ENCODE assay signal across 9 mouse cellular contexts in the genomic region with DNA sequence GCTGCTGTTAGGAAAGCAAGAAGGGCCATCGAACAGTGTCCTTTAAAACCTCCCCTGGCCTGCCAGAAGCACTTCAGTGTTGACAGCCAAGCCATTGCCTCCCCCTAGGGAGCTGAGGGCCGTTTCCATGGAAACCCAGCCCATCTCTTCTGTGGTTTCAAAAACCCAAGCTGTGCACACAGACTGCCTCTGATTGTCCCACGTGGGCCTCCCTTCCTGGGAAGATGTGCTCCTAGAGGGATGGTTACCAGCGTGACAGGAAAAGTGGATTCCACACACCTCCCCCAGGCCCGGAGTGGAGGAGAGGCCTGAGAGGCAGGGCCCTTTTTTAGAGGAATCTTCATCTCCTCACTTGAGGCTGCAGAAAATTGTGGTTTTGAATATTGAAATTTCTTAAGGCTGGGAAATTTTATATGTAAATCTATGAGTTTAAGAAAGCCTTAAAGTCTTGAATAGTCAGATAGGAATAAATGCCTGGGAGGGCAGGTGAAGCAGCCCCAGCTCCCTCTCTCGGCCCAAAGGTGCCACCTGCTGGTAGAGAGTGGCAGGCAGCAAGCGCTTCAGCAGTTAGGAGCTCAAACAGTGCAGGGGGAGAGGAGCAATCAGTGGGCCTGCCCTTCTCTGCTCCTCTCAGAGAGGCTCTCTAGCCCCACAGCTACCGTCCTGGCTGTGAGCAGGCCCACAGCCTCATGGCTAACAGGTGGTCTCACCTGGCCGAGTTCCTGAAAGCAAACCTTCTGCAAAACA. TPM values are rescaled to one million over a fixed set of nuclear protein-coding genes. Genes with fewer than 3 reads are reported as not detected.
DNase-seq lines count a peak whose midpoint lies in the region; ATAC-seq and TF ChIP-seq lines count a peak whose summit lies in the region.
"Had no signal": no experiment of that assay in that cellular context is flagged by ENCODE, and none has a peak within 500 bp of the region (broad histone marks: within the 10 kb centered on the region; RNA-seq: fewer than 3 reads in every experiment).

No protein-coding gene starts in this region.

- no peak overlapping the region for H3K4me3 ChIP-seq in heart, embryonic 11.5 days (ENCODE audit: low read depth, low read length)
- H3K4me3 ChIP-seq in intestine, embryonic 14.5 days (ENCODE audit: low read depth, low read length): no peak overlapping the region
- no peak overlapping the region for H3K4me3 ChIP-seq in midbrain, postnatal 0 days (ENCODE audit: low read depth, low read length)
- H3K4me3 ChIP-seq: limb, embryonic 15.5 days had no signal

- no peaks in the 10 kb centered on the region for H3K9me3 ChIP-seq in heart, embryonic 11.5 days (replicated peaks; ENCODE audit: control insufficient read depth, low read length)
- no peaks in the 10 kb centered on the region for H3K9me3 ChIP-seq in intestine, embryonic 14.5 days (ENCODE audit: control insufficient read depth, low read length)
- no peaks in the 10 kb centered on the region for H3K9me3 ChIP-seq in midbrain, postnatal 0 days (ENCODE audit: low read length)
- H3K9me3 ChIP-seq: limb, embryonic 15.5 days had no signal

- no peak for ATAC-seq in heart, embryonic 11.5 days (replicated peaks; ENCODE audit: insufficient number of reproducible peaks, low FRiP score, low TSS enrichment)
- 0 out of 2 replicates have a peak, but pooled peaks have one; percentile 27 for ATAC-seq in intestine, embryonic 14.5 days (replicated peaks; ENCODE audit: low FRiP score, low TSS enrichment, low read depth)
- peak; percentile 89 for ATAC-seq in midbrain, postnatal 0 days (ENCODE audit: low FRiP score)

- H3K27ac ChIP-seq in heart, embryonic 11.5 days (ENCODE audit: low read depth, low read length): no peak overlapping the region
- no peak overlapping the region for H3K27ac ChIP-seq in intestine, embryonic 14.5 days (ENCODE audit: low read depth)
- peak overlapping the region; percentile 78 for H3K27ac ChIP-seq in midbrain, postnatal 0 days (ENCODE audit: low read depth, low read length)
- H3K27ac ChIP-seq: limb, embryonic 15.5 days had no signal

- H3K9ac ChIP-seq in heart, embryonic 11.5 days (ENCODE audit: low read depth, low read length): no peak overlapping the region
- no peak overlapping the region for H3K9ac ChIP-seq in intestine, embryonic 14.5 days (ENCODE audit: low read length)
- no peak overlapping the region for H3K9ac ChIP-seq in midbrain, postnatal 0 days (replicated peaks; ENCODE audit: low read length, poor library complexity, severe bottlenecking)
- H3K9ac ChIP-seq: limb, embryonic 15.5 days had no signal

- H3K4me2 ChIP-seq in heart, embryonic 11.5 days: no peak overlapping the region
- H3K4me2 ChIP-seq in intestine, embryonic 14.5 days (ENCODE audit: low read length): no peak overlapping the region
- no peak overlapping the region for H3K4me2 ChIP-seq in midbrain, postnatal 0 days (ENCODE audit: low read depth, low read length, poor library complexity, severe bottlenecking)
- H3K4me2 ChIP-seq: limb, embryonic 15.5 days had no signal

- TF ChIP-seq CTCF in midbrain, postnatal 0 days (IDR thresholded peaks at IDR 0.05): peak; percentile 91

- no peaks in the 10 kb centered on the region for H3K4me1 ChIP-seq in heart, embryonic 11.5 days (ENCODE audit: control insufficient read depth, insufficient read depth, low read length)
- H3K4me1 ChIP-seq in intestine, embryonic 14.5 days (replicated peaks; ENCODE audit: control insufficient read depth, insufficient read depth, low read length): no peaks in the 10 kb centered on the region
- peaks cover 18% of the 10 kb centered on the region; the same call in 1 of the 2 replicates for H3K4me1 ChIP-seq in midbrain, postnatal 0 days (ENCODE audit: insufficient read depth, low read length)
- H3K4me1 ChIP-seq: limb, embryonic 15.5 days had no signal

- no peaks in the 10 kb centered on the region; the same call in 1 of the 2 replicates for H3K27me3 ChIP-seq in heart, embryonic 11.5 days (ENCODE audit: control insufficient read depth, insufficient read depth, low read length)
- H3K27me3 ChIP-seq in intestine, embryonic 14.5 days (replicated peaks; ENCODE audit: control insufficient read depth, insufficient read depth, low read length): no peaks in the 10 kb centered on the region
- no peaks in the 10 kb centered on the region for H3K27me3 ChIP-seq in midbrain, postnatal 0 days (ENCODE audit: insufficient read depth, low read length)
- H3K27me3 ChIP-seq: limb, embryonic 15.5 days had no signal

- 19% methylated on average over 9 of the region's 9 CpGs for WGBS in heart, embryonic 11.5 days (ENCODE audit: insufficient replicate concordance)
- 22% methylated on average over 9 of the region's 9 CpGs for WGBS in intestine, embryonic 14.5 days
- WGBS in midbrain, postnatal 0 days: 10% methylated on average over 9 of the region's 9 CpGs

- peak; percentile 95 for DNase-seq in heart, adult 11 months
- peak; percentile 94 for DNase-seq in cerebellum, adult 9-11 months
- DNase-seq in frontal cortex, adult 2 months (ENCODE audit: extremely low spot score in 1 of 2, low spot score in 1 of 2): peak; percentile 75 to 86
- DNase-seq in intestine, embryonic 14.5 days (ENCODE audit: low spot score): peak; percentile 80
- peak; percentile 69 to 89 for DNase-seq in left cerebral cortex, adult 8-10 months (ENCODE audit: low spot score in 2 of 2)
- peak; percentile 96 for DNase-seq in midbrain, postnatal 0 days (ENCODE audit: low spot score)
- DNase-seq in thymus, postnatal 25 days: peak; percentile 11

- H3K36me3 ChIP-seq in heart, embryonic 11.5 days (ENCODE audit: control insufficient read depth, insufficient read depth, low read length): no peaks in the 10 kb centered on the region
- H3K36me3 ChIP-seq in intestine, embryonic 14.5 days (ENCODE audit: control insufficient read depth, insufficient read depth, low read length): no peaks in the 10 kb centered on the region
- H3K36me3 ChIP-seq in midbrain, postnatal 0 days (ENCODE audit: insufficient read depth, low read length): peaks cover 14% of the 10 kb centered on the region
- H3K36me3 ChIP-seq: limb, embryonic 15.5 days had no signal

RNA-seq across cellular contexts. Expression of gene Pxdn, which starts 54.4 kb away (rescaled TPM):
- polyA plus RNA-seq in heart, embryonic 11.5 days (2014; fragmentation: Nextera tagmentation; extraction: Ambion mirVana): 83.7 and 115 TPM in 2 replicates
- 77.0 and 84.4 TPM in 2 replicates for polyA plus RNA-seq in frontal cortex, adult 2 months (2012; rRNA removed)
- 116 and 132 TPM in 2 replicates for polyA plus RNA-seq in intestine, embryonic 14.5 days (2014; fragmentation: Nextera tagmentation; extraction: Ambion mirVana)
- total RNA-seq in left cerebral cortex, adult 8-10 months (2022): 10 to 100 TPM; 43.1 to 50.3 (median 47.3) TPM
- total RNA-seq in midbrain, postnatal 0 days (2014; rRNA removed): 81.9 and 84.2 TPM in 2 replicates
- 18.9 and 19.8 TPM in 2 replicates for polyA plus RNA-seq in midbrain, postnatal 0 days (2015; fragmentation: Nextera tagmentation; extraction: Ambion mirVana)

Comparison
In these comparisons a context has a peak if more than half of its experiments do, and no peak if none do; other contexts are left out.
1. DNase-seq: peak in every context shown above with its lines; median percentile 96 in midbrain, postnatal 0 days; 95 in heart, adult 11 months; 94 in cerebellum, adult 9-11 months; 80 in frontal cortex, adult 2 months; 80 in intestine, embryonic 14.5 days; 79 in left cerebral cortex, adult 8-10 months; 11 in thymus, postnatal 25 days.